Comparison of ENCODE assay signal across 9 mouse cellular contexts in the genomic region with DNA sequence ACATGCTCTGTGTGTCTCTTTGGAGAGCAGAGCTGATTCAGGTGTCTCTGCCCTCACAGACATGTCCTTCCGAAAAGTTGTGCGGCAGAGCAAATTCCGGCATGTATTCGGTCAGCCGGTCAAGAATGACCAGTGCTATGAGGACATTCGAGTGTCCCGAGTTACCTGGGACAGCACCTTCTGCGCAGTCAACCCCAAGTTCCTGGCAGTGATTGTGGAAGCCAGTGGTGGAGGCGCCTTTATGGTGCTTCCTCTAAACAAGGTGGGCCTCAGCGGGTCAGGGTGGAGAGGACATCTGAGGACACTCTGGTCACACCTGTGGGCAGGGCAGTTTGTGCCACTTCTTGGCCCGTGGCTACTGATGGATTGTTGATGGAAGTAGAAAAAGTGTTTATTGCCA. TPM values are rescaled to one million over a fixed set of nuclear protein-coding genes. Genes with fewer than 3 reads are reported as not detected.
DNase-seq lines count a peak whose midpoint lies in the region; ATAC-seq and TF ChIP-seq lines count a peak whose summit lies in the region.
"Had no signal": no experiment of that assay in that cellular context is flagged by ENCODE, and none has a peak within 500 bp of the region (broad histone marks: within the 10 kb centered on the region; RNA-seq: fewer than 3 reads in every experiment).

No protein-coding gene starts in this region.

- H3K4me3 ChIP-seq in lung, embryonic 15.5 days, result peak overlapping the region; percentile 96
- peak overlapping the region; percentile 88 for H3K4me3 ChIP-seq in embryonic fibroblast, embryonic 13.5 days (ENCODE audit: insufficient read depth, low read length)
- peak overlapping the region; percentile 91 for H3K4me3 ChIP-seq in intestine, embryonic 15.5 days (replicated peaks)
- H3K4me3 ChIP-seq in neural tube, embryonic 13.5 days, result peak overlapping the region; percentile 91

- H3K9me3 ChIP-seq in lung, embryonic 15.5 days, result no peaks in the 10 kb centered on the region
- no peaks in the 10 kb centered on the region for H3K9me3 ChIP-seq in intestine, embryonic 15.5 days
- no peaks in the 10 kb centered on the region for H3K9me3 ChIP-seq in neural tube, embryonic 13.5 days

- intact Hi-C loops in gastrocnemius, postnatal 14 days (cut with DNase I; ENCODE audit: low total_unique reads), result no loop called here

- WGBS in lung, embryonic 15.5 days, result 77% methylated on average over 11 of the region's 11 CpGs
- 79% methylated on average over 11 of the region's 11 CpGs for WGBS in intestine, embryonic 15.5 days
- 89% methylated on average over 11 of the region's 11 CpGs for WGBS in neural tube, embryonic 13.5 days

- no peak for DNase-seq in lung, postnatal 10 days
- no peak for DNase-seq in ovary, postnatal 14 days (ENCODE audit: low spot score)
- DNase-seq in gastrocnemius, postnatal 14 days, result no peak
- no peak for DNase-seq in cerebellum, postnatal 36 days
- DNase-seq: adrenal gland, postnatal 36 days had no signal

- no peaks in the 10 kb centered on the region for H3K27me3 ChIP-seq in lung, embryonic 15.5 days
- no peaks in the 10 kb centered on the region for H3K27me3 ChIP-seq in intestine, embryonic 15.5 days (replicated peaks)
- H3K27me3 ChIP-seq in neural tube, embryonic 13.5 days, result no peaks in the 10 kb centered on the region

- peaks cover 14% of the 10 kb centered on the region for H3K36me3 ChIP-seq in lung, embryonic 15.5 days
- H3K36me3 ChIP-seq in intestine, embryonic 15.5 days, result peaks cover 9% of the 10 kb centered on the region
- peaks cover 40% of the 10 kb centered on the region for H3K36me3 ChIP-seq in neural tube, embryonic 13.5 days

- ATAC-seq in lung, embryonic 15.5 days (ENCODE audit: borderline replicate concordance, extremely low read depth, low FRiP score, low TSS enrichment), result no peak
- 0 out of 2 replicates have a peak, but pooled peaks have one; percentile 5 for ATAC-seq in intestine, embryonic 15.5 days
- ATAC-seq in neural tube, embryonic 13.5 days (ENCODE audit: low read depth), result no peak

- H3K9ac ChIP-seq in lung, embryonic 15.5 days, result peak overlapping the region; percentile 93
- peak overlapping the region; percentile 91 for H3K9ac ChIP-seq in intestine, embryonic 15.5 days
- peak overlapping the region; percentile 94 for H3K9ac ChIP-seq in neural tube, embryonic 13.5 days

- no peak overlapping the region for H3K27ac ChIP-seq in lung, embryonic 15.5 days
- H3K27ac ChIP-seq in embryonic fibroblast, embryonic 13.5 days (ENCODE audit: insufficient read depth, low read length), result no peak overlapping the region
- H3K27ac ChIP-seq in intestine, embryonic 15.5 days, result no peak overlapping the region; the same call in 1 of the 2 replicates
- no peak overlapping the region for H3K27ac ChIP-seq in neural tube, embryonic 13.5 days (replicated peaks)

- H3K4me1 ChIP-seq in lung, embryonic 15.5 days, result peaks cover 16% of the 10 kb centered on the region
- no peaks in the 10 kb centered on the region for H3K4me1 ChIP-seq in embryonic fibroblast, embryonic 13.5 days (ENCODE audit: control insufficient read depth, insufficient read depth, low read length)
- peaks cover 18% of the 10 kb centered on the region for H3K4me1 ChIP-seq in intestine, embryonic 15.5 days (replicated peaks)
- peaks cover 23% of the 10 kb centered on the region for H3K4me1 ChIP-seq in neural tube, embryonic 13.5 days (replicated peaks)

- H3K4me2 ChIP-seq in lung, embryonic 15.5 days, result peak overlapping the region; percentile 82
- H3K4me2 ChIP-seq in intestine, embryonic 15.5 days (replicated peaks), result peak overlapping the region; percentile 82
- peak overlapping the region; percentile 94 for H3K4me2 ChIP-seq in neural tube, embryonic 13.5 days

- no peak for TF ChIP-seq POLR2A in embryonic fibroblast, embryonic 13.5 days (IDR thresholded peaks at IDR 0.05; ENCODE audit: low read depth, low read length)

- no peak for TF ChIP-seq CTCF in embryonic fibroblast, embryonic 13.5 days (IDR thresholded peaks at IDR 0.05; ENCODE audit: borderline replicate concordance, insufficient read depth, low read length)

RNA-seq across cellular contexts. Expression of a gene that starts 0.9 kb away (rescaled TPM):
- polyA plus RNA-seq in lung, embryonic 15.5 days (2015; fragmentation: Nextera tagmentation; extraction: Ambion mirVana), result 157 and 168 TPM in 2 replicates
- polyA plus RNA-seq in embryonic fibroblast, embryonic 13.5 days (2011; ENCODE audit: insufficient read length, low read depth, missing spikeins), result 143 and 179 TPM in 2 replicates
- polyA plus RNA-seq in intestine, embryonic 15.5 days (2015; fragmentation: Nextera tagmentation; extraction: Ambion mirVana), result 207 and 214 TPM in 2 replicates
- 119 and 120 TPM in 2 replicates for polyA plus RNA-seq in neural tube, embryonic 13.5 days (2015; fragmentation: Nextera tagmentation; extraction: Ambion mirVana)
- 10 to 100 TPM; 31.7 to 31.8 TPM for total RNA-seq in gastrocnemius, postnatal 14 days (2021)

RNA-seq across cellular contexts. Expression of a gene that starts 4.1 kb away (rescaled TPM):
- 3.4 and 13.5 TPM in 2 replicates for polyA plus RNA-seq in lung, embryonic 15.5 days (2015; fragmentation: Nextera tagmentation; extraction: Ambion mirVana)
- polyA plus RNA-seq in embryonic fibroblast, embryonic 13.5 days (2011; ENCODE audit: insufficient read length, low read depth, missing spikeins), result 0.50 TPM in 1 of 2 replicates, not detected in the other
- 3.9 and 5.4 TPM in 2 replicates for polyA plus RNA-seq in intestine, embryonic 15.5 days (2015; fragmentation: Nextera tagmentation; extraction: Ambion mirVana)
- polyA plus RNA-seq in neural tube, embryonic 13.5 days (2015; fragmentation: Nextera tagmentation; extraction: Ambion mirVana), result 0.54 and 1.2 TPM in 2 replicates
- total RNA-seq in gastrocnemius, postnatal 14 days (2021), result under 1 TPM; 0.29 to 0.78 TPM

RNA-seq across cellular contexts. Expression of a gene that starts 5.5 kb away (rescaled TPM):
- 0.11 TPM in 1 of 2 replicates, not detected in the other for polyA plus RNA-seq in lung, embryonic 15.5 days (2015; fragmentation: Nextera tagmentation; extraction: Ambion mirVana)
- not detected in 2 replicates for polyA plus RNA-seq in embryonic fibroblast, embryonic 13.5 days (2011; ENCODE audit: insufficient read length, low read depth, missing spikeins)
- polyA plus RNA-seq in intestine, embryonic 15.5 days (2015; fragmentation: Nextera tagmentation; extraction: Ambion mirVana), result 0.09 and 0.19 TPM in 2 replicates
- polyA plus RNA-seq in neural tube, embryonic 13.5 days (2015; fragmentation: Nextera tagmentation; extraction: Ambion mirVana), result 0.14 TPM in 2 replicates
- total RNA-seq in gastrocnemius, postnatal 14 days (2021), result under 1 TPM in 1 of 2 experiments, not detected in 1; 0.14 TPM

RNA-seq across cellular contexts. Expression of a gene that starts 9.7 kb away (rescaled TPM):
- polyA plus RNA-seq in lung, embryonic 15.5 days (2015; fragmentation: Nextera tagmentation; extraction: Ambion mirVana), result not detected in 2 replicates
- not detected in 2 replicates for polyA plus RNA-seq in embryonic fibroblast, embryonic 13.5 days (2011; ENCODE audit: insufficient read length, low read depth, missing spikeins)
- not detected in 2 replicates for polyA plus RNA-seq in intestine, embryonic 15.5 days (2015; fragmentation: Nextera tagmentation; extraction: Ambion mirVana)
- polyA plus RNA-seq in neural tube, embryonic 13.5 days (2015; fragmentation: Nextera tagmentation; extraction: Ambion mirVana), result not detected in 2 replicates
- not detected for total RNA-seq in gastrocnemius, postnatal 14 days (2021)

RNA-seq across cellular contexts. Expression of a gene that starts 13.9 kb away (rescaled TPM):
- polyA plus RNA-seq in lung, embryonic 15.5 days (2015; fragmentation: Nextera tagmentation; extraction: Ambion mirVana), result 45.0 and 49.4 TPM in 2 replicates
- 18.7 and 35.9 TPM in 2 replicates for polyA plus RNA-seq in embryonic fibroblast, embryonic 13.5 days (2011; ENCODE audit: insufficient read length, low read depth, missing spikeins)
- polyA plus RNA-seq in intestine, embryonic 15.5 days (2015; fragmentation: Nextera tagmentation; extraction: Ambion mirVana), result 40.7 and 41.9 TPM in 2 replicates
- 62.7 and 63.6 TPM in 2 replicates for polyA plus RNA-seq in neural tube, embryonic 13.5 days (2015; fragmentation: Nextera tagmentation; extraction: Ambion mirVana)
- 10 to 100 TPM; 28.5 to 31.3 TPM for total RNA-seq in gastrocnemius, postnatal 14 days (2021)
